Mouse (Mus musculus): Measurements from ENCODE around the gene Zfp69.

The Zfp69 gene
- long read RNA-seq, experiment 1, partial matches to known transcripts = 0 of 13 reads
- long read RNA-seq, experiment 1, other reads (novel, unspliced or antisense) = 13 of 13 reads
- long read RNA-seq, experiment 2, partial matches to known transcripts = 2 of 16 reads
- long read RNA-seq, experiment 2, other reads (novel, unspliced or antisense) = 14 of 16 reads

- intact Hi-C loops (cut with DNase I) = no loop called here
These were observed at the start of gene Zfp69 for GRCm38 (mm10) chr4:120951428-120951973. TSS of gene Zfp69 (minus strand) at chr4:120951699.

- intact Hi-C loops (cut with DNase I) = no loop called here
These were observed 49.5 kb upstream of the Zfp69 start for GRCm38 (mm10) chr4:121001042-121001441.

GRCm38 (mm10) chr4:120995911-120996310 lies 44.4 kb upstream of the Zfp69 start:
- intact Hi-C loops (cut with DNase I) = no loop called here

- intact Hi-C loops (cut with DNase I) = no loop called here
These were observed 41.5 kb upstream of the Zfp69 start for GRCm38 (mm10) chr4:120993025-120993424.

GRCm38 (mm10) chr4:120992284-120992683 lies 40.8 kb upstream of the Zfp69 start:
- intact Hi-C loops (cut with DNase I) = no loop called here

DNA sequence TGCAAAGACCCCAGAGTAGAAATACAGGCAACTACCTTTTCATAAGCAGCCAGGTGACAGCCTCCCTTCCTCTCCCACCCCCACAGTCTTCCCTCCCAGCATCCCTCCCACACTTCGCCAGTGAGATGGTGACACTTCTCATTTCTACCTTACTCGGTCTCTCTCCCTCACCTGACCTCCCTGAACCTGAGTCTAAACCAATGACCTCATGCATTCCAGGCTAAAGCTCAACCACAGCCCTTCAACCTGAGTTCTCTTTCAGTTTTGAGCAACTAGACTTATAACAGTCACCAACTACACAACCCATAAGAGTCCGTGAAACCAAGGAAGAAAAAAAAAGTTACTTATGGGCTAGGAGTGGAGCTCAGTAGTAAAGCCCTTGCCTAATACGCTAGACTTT lies 35.8 kb upstream of the Zfp69 start:
- intact Hi-C loops (cut with DNase I) = loop anchor here (1.0 to 10.0 kb wide), 2 partner anchors 44 to 237 kb away; no protein-coding TSS in a partner anchor

GRCm38 (mm10) chr4:120986446-120986845 lies 34.9 kb upstream of the Zfp69 start:
- intact Hi-C loops (cut with DNase I) = loop anchor here (1.0 to 10.0 kb wide), 2 partner anchors 42 to 238 kb away; no protein-coding TSS in a partner anchor

GRCm38 (mm10) chr4:120978221-120978620 lies 26.7 kb upstream of the Zfp69 start:
- intact Hi-C loops (cut with DNase I) = no loop called here

GRCm38 (mm10) chr4:120975428-120975734 lies 23.9 kb upstream of the Zfp69 start:
- intact Hi-C loops (cut with DNase I) = no loop called here

DNA sequence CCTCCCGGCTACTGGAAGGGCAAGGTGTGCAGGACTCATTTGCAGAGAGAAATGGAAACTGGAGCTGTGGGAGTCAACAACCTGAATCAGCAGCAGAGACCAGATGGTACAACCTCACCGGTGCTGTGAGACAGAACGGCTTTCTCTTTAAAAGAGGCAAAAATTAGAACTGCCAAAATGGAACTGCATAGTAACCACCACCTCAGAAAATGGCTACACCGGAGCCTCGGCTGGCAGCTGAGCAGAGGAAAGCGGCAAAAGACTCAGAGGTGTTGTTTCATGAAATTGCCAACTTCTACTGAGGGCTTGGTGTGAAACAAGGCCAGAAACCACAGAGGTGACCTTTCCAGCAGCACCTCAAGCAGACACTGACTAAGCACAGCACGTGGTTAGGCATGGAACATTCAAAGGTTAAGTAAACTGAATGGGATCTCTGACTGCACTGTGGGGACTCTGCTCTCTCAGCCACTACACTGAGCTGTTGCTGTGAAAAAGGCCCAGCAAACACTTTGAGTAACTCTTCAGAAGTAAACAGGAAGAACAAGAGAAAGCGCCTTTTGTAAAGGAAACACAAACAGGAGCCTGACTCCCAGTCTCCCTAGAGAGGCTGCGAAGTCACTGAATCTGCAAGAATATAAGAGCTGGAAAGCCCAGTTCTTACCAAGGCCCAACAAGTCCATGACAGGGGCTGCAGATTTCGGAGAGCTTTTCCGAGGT lies 23.4 kb upstream of the Zfp69 start:
- intact Hi-C loops (cut with DNase I) = no loop called here

GRCm38 (mm10) chr4:120971842-120972241 lies 20.3 kb upstream of the Zfp69 start:
- intact Hi-C loops (cut with DNase I) = no loop called here

DNA sequence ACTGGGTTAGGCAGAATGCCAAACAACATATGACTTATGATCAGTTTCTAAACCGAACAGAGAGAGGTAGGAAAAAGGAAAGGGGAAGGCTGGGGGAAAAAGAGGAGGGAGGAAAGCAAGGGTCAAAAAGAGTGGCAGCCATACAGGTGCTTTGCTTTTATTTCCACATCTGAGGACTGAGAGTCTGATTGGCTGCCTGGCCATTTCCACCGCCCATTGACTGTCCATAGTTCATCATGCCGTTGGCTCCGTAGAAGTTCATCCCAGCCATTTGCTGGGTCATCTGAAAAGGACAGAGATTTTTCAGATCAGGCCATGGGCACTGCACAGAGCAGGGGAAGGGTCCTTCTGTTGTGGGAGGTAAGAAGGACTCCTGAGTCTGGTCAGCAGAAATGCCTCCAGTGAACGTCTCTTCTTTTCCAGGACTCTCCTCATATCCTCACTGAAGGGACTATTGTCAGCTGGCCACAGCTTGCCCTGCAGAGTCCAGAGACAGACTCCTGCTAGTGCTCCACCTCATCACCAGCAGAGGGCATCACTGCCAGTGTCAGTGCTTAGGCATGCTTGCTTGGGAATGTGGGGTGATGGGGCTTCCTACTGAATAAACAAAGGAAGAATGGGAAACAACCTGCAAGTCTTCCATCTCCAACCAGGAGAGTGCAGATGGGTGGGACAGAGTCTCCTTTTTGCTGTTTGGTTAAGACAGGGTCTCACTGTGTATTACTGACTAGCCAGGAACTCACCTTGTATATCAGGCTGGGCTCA lies 18.1 kb upstream of the Zfp69 start:
- intact Hi-C loops (cut with DNase I) = no loop called here

DNA sequence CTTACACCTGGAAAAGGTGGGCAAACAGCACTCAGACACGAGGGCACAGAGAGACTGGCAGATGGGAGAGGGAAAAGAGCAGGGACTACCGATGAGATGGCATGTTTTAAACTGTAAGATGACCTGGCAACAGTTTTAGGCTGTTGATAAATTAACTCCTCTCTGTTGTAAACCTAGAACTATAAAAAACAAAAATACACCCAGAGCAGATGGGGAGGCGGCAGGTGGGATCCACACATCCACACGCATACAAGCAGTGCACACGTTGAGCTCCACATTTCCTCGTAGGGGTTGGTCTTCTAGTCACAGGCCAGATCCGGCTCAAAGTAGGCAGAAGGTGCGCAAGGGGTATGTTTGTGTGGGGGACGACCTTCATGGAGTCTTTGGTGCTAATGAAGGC lies 17.0 kb upstream of the Zfp69 start:
- intact Hi-C loops (cut with DNase I) = no loop called here

- intact Hi-C loops (cut with DNase I) = no loop called here
These were observed 4.1 kb upstream of the Zfp69 start for GRCm38 (mm10) chr4:120955586-120955985.

GRCm38 (mm10) chr4:120953667-120954066 lies 2.2 kb upstream of the Zfp69 start:
- intact Hi-C loops (cut with DNase I) = no loop called here

DNA sequence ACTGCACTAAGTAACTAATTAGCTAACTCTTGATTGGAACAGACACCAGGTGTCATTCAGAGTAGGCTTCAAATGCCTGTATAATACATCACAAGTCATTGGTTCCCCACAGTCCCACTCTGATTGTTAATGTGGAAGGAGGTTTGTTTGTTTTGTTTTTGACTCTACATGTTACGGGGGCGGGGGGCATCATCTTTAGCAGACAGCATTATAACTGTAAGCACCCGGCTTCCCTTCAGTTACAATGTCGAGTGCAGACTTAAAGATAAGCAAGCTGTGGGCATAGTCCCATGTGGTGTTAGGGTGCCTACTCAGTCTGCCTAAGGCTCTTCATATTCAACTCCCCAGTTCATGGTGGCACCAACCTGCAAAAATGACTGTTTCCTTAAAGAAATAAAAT lies 1.5 kb upstream of the Zfp69 start:
- intact Hi-C loops (cut with DNase I) = no loop called here

DNA sequence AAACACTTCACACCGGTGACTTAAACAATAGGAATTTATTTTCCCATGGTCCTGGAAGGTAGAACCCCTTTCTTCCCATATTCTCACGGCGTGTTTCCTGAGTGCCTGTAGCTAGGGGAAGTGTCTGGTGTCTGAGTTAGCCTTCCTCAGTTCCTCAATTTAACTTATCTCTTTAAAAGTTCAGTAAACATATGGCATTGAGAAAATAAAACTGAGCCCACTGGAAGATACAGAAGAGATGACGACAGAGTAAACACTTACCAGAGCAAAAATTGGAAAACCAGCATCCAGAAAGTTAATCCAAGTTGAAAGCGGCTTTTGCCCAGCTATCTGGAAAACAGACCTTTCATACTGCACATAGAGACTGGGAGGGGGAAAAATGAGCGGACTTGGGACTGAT lies 664 bp upstream of the Zfp69 start:
- intact Hi-C loops (cut with DNase I) = no loop called here

DNA sequence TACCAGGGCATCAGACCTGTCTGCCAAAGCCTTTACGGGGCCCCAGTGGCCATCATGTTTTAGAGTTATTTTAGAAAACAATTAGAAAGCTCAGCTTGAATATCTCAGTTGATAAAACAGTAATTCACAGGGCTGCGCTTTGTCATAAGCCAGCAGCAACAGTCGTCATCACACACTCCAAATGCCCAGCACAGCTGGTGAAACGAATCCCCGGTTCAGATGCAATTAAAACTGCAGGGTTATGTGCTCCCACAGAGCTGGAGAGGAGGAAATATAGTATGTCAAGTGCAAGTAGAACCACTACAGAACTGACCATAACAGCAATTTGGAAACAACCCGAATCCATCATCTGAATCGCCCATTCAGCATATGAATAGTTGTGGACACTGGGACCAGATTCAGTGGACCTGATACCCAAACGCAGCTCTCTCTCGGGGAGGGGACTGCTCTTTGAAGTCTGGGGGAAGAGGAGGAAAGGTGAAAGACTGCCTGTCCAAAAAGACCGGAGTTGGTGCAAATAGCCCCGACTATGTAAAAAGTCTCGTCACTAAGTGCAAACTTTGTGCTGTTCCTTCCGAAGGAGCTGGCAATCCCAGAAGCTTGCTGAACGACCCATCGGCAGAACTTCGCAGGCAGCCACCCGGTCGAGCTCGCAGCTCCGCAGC lies 604 bp downstream of the Zfp69 start:
- intact Hi-C loops (cut with DNase I) = no loop called here

DNA sequence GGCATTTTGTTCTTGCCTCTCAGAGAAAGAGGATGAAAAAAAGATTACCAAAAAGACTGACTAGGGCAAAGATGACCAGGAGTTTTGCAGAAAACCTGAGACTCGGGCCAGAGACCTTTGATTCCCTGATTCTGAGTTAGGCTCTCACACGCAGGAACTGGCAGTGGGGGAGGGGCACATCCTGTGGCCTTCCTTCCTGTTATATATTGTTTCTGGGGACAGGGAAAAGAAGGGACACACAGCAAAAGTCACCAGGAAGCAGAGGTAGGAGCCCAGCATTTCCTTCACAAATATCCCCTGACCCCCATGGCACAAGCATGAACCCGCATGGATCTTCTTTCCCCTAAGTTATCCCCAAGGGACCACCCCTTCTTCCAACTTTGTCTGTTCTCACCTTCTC lies 2.6 kb downstream of the Zfp69 start:
- intact Hi-C loops (cut with DNase I) = no loop called here

- intact Hi-C loops (cut with DNase I) = no loop called here
These were observed 16.5 kb downstream of the Zfp69 start for GRCm38 (mm10) chr4:120935006-120935405.

GRCm38 (mm10) chr4:120930736-120931135 lies 20.8 kb downstream of the Zfp69 start:
- intact Hi-C loops (cut with DNase I) = no loop called here

GRCm38 (mm10) chr4:120928686-120929085 lies 22.8 kb downstream of the Zfp69 start:
- intact Hi-C loops (cut with DNase I) = no loop called here

All from adrenal gland (tissue).